Mouse (Mus musculus) MEL (cell line): ENCODE measurements around the gene Rapgef4. TPM values are rescaled to one million over a fixed set of nuclear protein-coding genes. Genes with fewer than 3 reads are reported as not detected.

ENCODE experiments used
- DNase-seq: peaks from one replicate; pipeline ENCODE4 v3.0.0; 2011; ENCODE audit warnings: low read depth, low spot score
- H3K27ac ChIP-seq: 2 replicates; pipeline ENCODE4 v1.5.1; 2012; ENCODE audit warnings: low read depth, mild to moderate bottlenecking, control low read depth, low read length, moderate library complexity; ENCODE audit not compliant: control insufficient read depth
- H3K27me3 ChIP-seq, 2 experiments: fragments of 150-350 bp in 1 of 2; sonication (generic) in 1 of 2; 2 replicates each; pipeline ENCODE4 v1.6.1; 2012; ENCODE audit warnings: low read length in 2 of 2, mild to moderate bottlenecking in 2 of 2, improper control_type of control experiment in 1 of 2, moderate library complexity in 1 of 2; ENCODE audit not compliant: insufficient read depth in 2 of 2, control insufficient read depth in 1 of 2
- H3K36me3 ChIP-seq, 2 experiments: 2 replicates each; pipeline ENCODE4 v1.6.1; 2012 to 2014; ENCODE audit warnings: low read length in 2 of 2, improper control_type of control experiment in 1 of 2, inconsistent platforms in 1 of 2, mild to moderate bottlenecking in 1 of 2; ENCODE audit not compliant: insufficient read depth in 2 of 2, control insufficient read depth in 1 of 2
- H3K4me1 ChIP-seq, 2 experiments: fragments of 150-350 bp in 1 of 2; sonication (generic) in 1 of 2; 2 replicates each; pipeline ENCODE4 v1.6.1; 2012; ENCODE audit warnings: low read length in 2 of 2, improper control_type of control experiment in 1 of 2, mild to moderate bottlenecking in 1 of 2; ENCODE audit not compliant: insufficient read depth in 2 of 2, control insufficient read depth in 1 of 2
- H3K4me3 ChIP-seq, 2 experiments: fragments of 150-350 bp in 1 of 2; sonication (generic) in 1 of 2; 2 replicates each; pipeline ENCODE4 v1.5.1; 2012; ENCODE audit warnings: low read depth in 2 of 2, low read length in 2 of 2, mild to moderate bottlenecking in 2 of 2, moderate library complexity in 2 of 2, control low read depth in 1 of 2, improper control_type of control experiment in 1 of 2; ENCODE audit not compliant: control insufficient read depth in 1 of 2, insufficient read depth in 1 of 2
- H3K79me2 ChIP-seq: 2 replicates; pipeline ENCODE4 v1.6.1; 2012; ENCODE audit warnings: mild to moderate bottlenecking, low read length, moderate library complexity; ENCODE audit not compliant: control insufficient read depth, poor library complexity, insufficient read depth
- H3K9ac ChIP-seq: 2 replicates; pipeline ENCODE4 v1.6.1; 2012; ENCODE audit warnings: low read depth, mild to moderate bottlenecking, control low read depth, low read length, moderate library complexity; ENCODE audit not compliant: control insufficient read depth, poor library complexity, severe bottlenecking
- H3K9me3 ChIP-seq: fragments of 150-350 bp; sonication (generic); replicated peaks from 2 replicates; pipeline ENCODE4 v1.6.1; 2012; ENCODE audit warnings: mild to moderate bottlenecking, low read length, improper control_type of control experiment, moderate library complexity; ENCODE audit not compliant: insufficient read depth
- BHLHE40 ChIP-seq: IDR thresholded peaks from 2 replicates; pipeline ENCODE4 v1.6.1; 2012; ENCODE audit warnings: low read depth, mild to moderate bottlenecking, inconsistent platforms, low read length, improper control_type of control experiment, borderline replicate concordance
- CHD2 ChIP-seq: IDR thresholded peaks from 2 replicates; pipeline ENCODE4 v1.6.1; 2011; ENCODE audit warnings: low read length, improper control_type of control experiment
- ELF1 ChIP-seq: IDR thresholded peaks from 2 replicates; pipeline ENCODE4 v1.6.1; 2014; ENCODE audit warnings: low read depth, mild to moderate bottlenecking, inconsistent platforms, low read length, improper control_type of control experiment, moderate library complexity
- EP300 ChIP-seq, 2 experiments: IDR thresholded peaks; 2 replicates each; pipeline ENCODE4 v1.6.1; 2011; ENCODE audit warnings: improper control_type of control experiment in 2 of 2, low read length in 2 of 2, low read depth in 1 of 2, mild to moderate bottlenecking in 1 of 2
- GATA1 ChIP-seq: IDR thresholded peaks from 2 replicates; pipeline ENCODE4 v1.6.1; 2011; ENCODE audit warnings: low read depth, low read length, improper control_type of control experiment
- MAFK ChIP-seq: IDR thresholded peaks from 2 replicates; pipeline ENCODE4 v1.6.1; 2011; ENCODE audit warnings: low read depth, mild to moderate bottlenecking, low read length, improper control_type of control experiment, borderline replicate concordance
- MAZ ChIP-seq: IDR thresholded peaks from 2 replicates; pipeline ENCODE4 v1.6.1; 2012; ENCODE audit warnings: low read depth, mild to moderate bottlenecking, inconsistent platforms, low read length, improper control_type of control experiment
- MEF2A ChIP-seq: IDR thresholded peaks from 2 replicates; pipeline ENCODE4 v1.6.1; 2014; ENCODE audit warnings: low read depth, mild to moderate bottlenecking, inconsistent platforms, low read length, improper control_type of control experiment; ENCODE audit not compliant: poor library complexity, insufficient replicate concordance, severe bottlenecking; ENCODE audit errors: extremely low read depth
- MXI1 ChIP-seq: IDR thresholded peaks from 2 replicates; pipeline ENCODE4 v1.6.1; 2011; ENCODE audit warnings: mild to moderate bottlenecking, low read depth, low read length, improper control_type of control experiment
- MYC ChIP-seq: IDR thresholded peaks from 2 replicates; pipeline ENCODE4 v1.6.1; 2011; ENCODE audit warnings: low read depth, mild to moderate bottlenecking, low read length, improper control_type of control experiment, moderate library complexity
- NRF1 ChIP-seq: IDR thresholded peaks from 2 replicates; pipeline ENCODE4 v1.6.1; 2014; ENCODE audit warnings: low read depth, mild to moderate bottlenecking, inconsistent platforms, low read length, improper control_type of control experiment, moderate library complexity; ENCODE audit not compliant: poor library complexity, insufficient read depth, severe bottlenecking
- POLR2A ChIP-seq, 2 experiments: IDR thresholded peaks; 2 replicates each; pipeline ENCODE4 v1.6.1; 2011 to 2012; ENCODE audit warnings: low read length in 2 of 2, mild to moderate bottlenecking in 2 of 2, control low read depth in 1 of 2, improper control_type of control experiment in 1 of 2, low read depth in 1 of 2, moderate library complexity in 1 of 2; ENCODE audit not compliant: control insufficient read depth in 1 of 2, insufficient read depth in 1 of 2, poor library complexity in 1 of 2
- POLR2AphosphoS5 ChIP-seq: IDR thresholded peaks from 2 replicates; pipeline ENCODE4 v1.6.1; 2012; ENCODE audit warnings: low read depth, borderline replicate concordance, mild to moderate bottlenecking, inconsistent platforms, low read length, moderate library complexity, mixed read lengths
- RCOR1 ChIP-seq: IDR thresholded peaks from 2 replicates; pipeline ENCODE4 v1.6.1; 2012; ENCODE audit warnings: low read depth, mild to moderate bottlenecking, inconsistent platforms, low read length, improper control_type of control experiment
- SIN3A ChIP-seq: IDR thresholded peaks from 2 replicates; pipeline ENCODE4 v1.6.1; 2012; ENCODE audit warnings: low read length, improper control_type of control experiment, inconsistent platforms
- SMC3 ChIP-seq: IDR thresholded peaks from 2 replicates; pipeline ENCODE4 v1.6.1; 2011; ENCODE audit warnings: low read depth, low read length, improper control_type of control experiment
- TAL1 ChIP-seq: IDR thresholded peaks from 2 replicates; pipeline ENCODE4 v1.6.1; 2012; ENCODE audit warnings: mild to moderate bottlenecking, inconsistent platforms, low read length, moderate library complexity, mixed read lengths
- TBP ChIP-seq: IDR thresholded peaks from 2 replicates; pipeline ENCODE4 v1.8.0; 2011; ENCODE audit warnings: low read depth, low read length, improper control_type of control experiment
- UBTF ChIP-seq: IDR thresholded peaks from 2 replicates; pipeline ENCODE4 v1.6.1; 2012; ENCODE audit warnings: low read depth, mild to moderate bottlenecking, inconsistent platforms, low read length, improper control_type of control experiment, moderate library complexity, borderline replicate concordance; ENCODE audit not compliant: insufficient read depth
- USF1 ChIP-seq: IDR thresholded peaks from 2 replicates; pipeline ENCODE4 v1.6.1; 2014; ENCODE audit warnings: low read depth, mild to moderate bottlenecking, inconsistent platforms, low read length, improper control_type of control experiment, moderate library complexity
- USF2 ChIP-seq, 2 experiments: IDR thresholded peaks; 2 replicates each; pipeline ENCODE4 v1.6.1; 2011 to 2012; ENCODE audit warnings: improper control_type of control experiment in 2 of 2, low read length in 2 of 2, borderline replicate concordance in 1 of 2, inconsistent platforms in 1 of 2, low read depth in 1 of 2, mild to moderate bottlenecking in 1 of 2; ENCODE audit not compliant: insufficient read depth in 1 of 2
- ZKSCAN1 ChIP-seq: IDR thresholded peaks from 2 replicates; pipeline ENCODE4 v1.6.1; 2012; ENCODE audit warnings: low read depth, mild to moderate bottlenecking, inconsistent platforms, low read length, improper control_type of control experiment, moderate library complexity
- ZMIZ1 ChIP-seq: IDR thresholded peaks from 2 replicates; pipeline ENCODE4 v1.6.1; 2012; ENCODE audit warnings: low read depth, mild to moderate bottlenecking, inconsistent platforms, low read length, improper control_type of control experiment, moderate library complexity
- ZNF384 ChIP-seq: IDR thresholded peaks from 2 replicates; pipeline ENCODE4 v1.6.1; 2012; ENCODE audit warnings: low read depth, mild to moderate bottlenecking, inconsistent platforms, low read length, improper control_type of control experiment
- polyA plus RNA-seq, 2 experiments: library from polyadenylated mRNA; stranded (reverse) in 1 of 2; unstranded in 1 of 2; fragments of >175 nt in 1 of 2; fragments of >200 nt in 1 of 2; gene quantifications; 2 replicates each; pipeline versions ENCODE4 v1.2.1 to v1.2.4; 2012; ENCODE audit warnings: low replicate concordance in 2 of 2, low read depth in 1 of 2; ENCODE audit not compliant: insufficient read length in 2 of 2, insufficient read depth in 1 of 2, missing spikeins in 1 of 2
- total RNA-seq: library from RNA; depleted of rRNA; stranded (reverse); fragments of 300-350 nt; gene quantifications from 2 replicates; pipeline ENCODE4 v1.2.3, GENCODE M21; 2012

Rapgef4 gene
- total and polyA plus RNA-seq, 3 experiments = not detected

DNA sequence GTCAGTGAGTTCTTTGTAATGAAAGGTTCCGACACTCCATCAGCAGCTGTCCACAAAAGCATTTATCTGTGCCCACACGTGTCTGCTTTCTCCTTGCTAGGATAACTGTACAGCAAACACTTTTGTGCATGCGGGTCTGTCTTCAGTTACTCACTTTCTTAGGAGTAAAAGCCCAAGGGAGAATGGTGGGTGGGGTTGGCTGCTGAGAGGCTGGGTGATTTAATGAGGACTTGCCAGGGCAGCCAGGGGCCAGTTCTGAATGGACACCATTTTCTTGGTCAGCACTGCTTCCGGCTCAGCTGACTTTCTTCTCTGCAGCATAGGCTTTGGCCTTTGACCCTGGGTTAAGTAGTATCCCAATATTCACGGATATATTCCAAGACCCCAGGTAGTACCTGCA, 242.4 kb downstream of the Rapgef4 start:
- TF ChIP-seq USF1 (no peak), ZMIZ1 (no peak), ZNF384 (no peak)
- Histone ChIP-seq H3K27ac (no peak overlapping the region), H3K9ac (no peak overlapping the region), H3K36me3 (no peaks in the 10 kb centered on the region), H3K9me3 (no peaks in the 10 kb centered on the region), H3K27me3 (peaks cover 10 to 22% of the 10 kb centered on the region in 2 experiments), H3K4me3 (no peak overlapping the region), H3K4me1 (no peaks in the 10 kb centered on the region), H3K79me2 (no peaks in the 10 kb centered on the region)
- DNase-seq = no peak

DNA sequence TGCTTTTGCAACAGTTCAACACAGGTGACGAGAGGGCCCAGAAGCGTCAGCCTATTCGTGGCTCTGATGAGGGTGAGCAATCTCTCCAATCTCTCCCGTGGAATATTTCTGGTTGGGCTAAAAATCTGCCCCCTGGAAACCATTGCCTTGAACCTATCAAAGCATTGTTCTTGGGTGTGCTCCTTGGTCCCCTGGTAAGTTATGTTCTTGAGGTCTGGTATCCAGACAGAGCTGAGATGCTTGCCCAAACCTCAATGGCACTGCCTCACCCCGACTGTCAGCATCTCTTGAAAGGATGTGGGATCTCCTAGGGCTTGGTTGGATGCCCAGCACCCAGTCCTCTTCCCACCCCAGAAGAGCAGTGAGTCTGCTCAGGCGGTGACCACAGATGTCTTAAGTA, 245.0 kb downstream of the Rapgef4 start:
- TF ChIP-seq TAL1 = no peak
- no peak for TF ChIP-seq USF2 (IDR thresholded peaks at IDR 0.05; ENCODE audit: borderline replicate concordance in 1 of 2, insufficient read depth in 1 of 2, low read depth in 1 of 2, low read length in 2 of 2)
- no peak for TF ChIP-seq CHD2
- TF ChIP-seq POLR2AphosphoS5 = no peak
- TF ChIP-seq MXI1 = no peak
- TF ChIP-seq NRF1 = no peak
- TF ChIP-seq MAZ = no peak
- TF ChIP-seq SIN3A = no peak
- no peak for TF ChIP-seq TBP
- H3K27me3 ChIP-seq = peaks cover 11 to 24% of the 10 kb centered on the region in 2 experiments
- no peak overlapping the region for H3K9ac ChIP-seq

DNA sequence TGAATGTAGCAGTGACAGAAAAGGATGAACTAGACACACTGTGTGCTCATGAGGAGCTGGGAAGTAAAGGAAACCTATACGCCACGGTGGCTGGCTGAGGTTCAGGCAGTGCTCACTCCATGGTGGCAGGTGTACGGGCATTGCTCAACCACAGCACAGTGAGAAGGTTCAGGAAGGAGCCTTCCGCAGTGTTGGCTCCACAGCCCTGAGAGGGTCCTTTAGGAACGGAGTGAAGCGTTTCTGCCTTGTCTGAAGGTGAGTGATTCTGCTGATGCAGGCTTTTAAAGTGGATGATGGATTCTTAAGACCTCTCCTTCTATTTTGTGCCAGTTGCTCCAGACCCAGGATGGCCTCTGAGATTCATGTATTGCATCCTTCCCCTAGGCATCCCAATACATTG, 246.4 kb downstream of the Rapgef4 start:
- no peak overlapping the region for H3K27ac ChIP-seq
- DNase-seq = no peak
- TF ChIP-seq UBTF = no peak
- no peak for TF ChIP-seq EP300 (IDR thresholded peaks at IDR 0.05; ENCODE audit: low read depth in 1 of 2, low read length in 2 of 2)
- TF ChIP-seq POLR2A (IDR thresholded peaks at IDR 0.05; ENCODE audit: control insufficient read depth in 1 of 2, insufficient read depth in 1 of 2, low read depth in 1 of 2, low read length in 2 of 2, poor library complexity in 1 of 2) = no peak
- no peak for TF ChIP-seq SIN3A
- no peak for TF ChIP-seq ZKSCAN1
- TF ChIP-seq NRF1 = no peak
- TF ChIP-seq RCOR1 = no peak
- no peak for TF ChIP-seq USF1
- TF ChIP-seq BHLHE40 = no peak
- no peak for TF ChIP-seq MEF2A
- no peak for TF ChIP-seq ELF1
- TF ChIP-seq SMC3 = no peak
- TF ChIP-seq MXI1 = no peak
- TF ChIP-seq MAFK = no peak
- TF ChIP-seq GATA1 = no peak
- no peak for TF ChIP-seq MYC
- no peak for TF ChIP-seq TAL1

More for the DNA sequence above, 245.0 kb downstream of the Rapgef4 start:
- no peaks in the 10 kb centered on the region for H3K79me2 ChIP-seq
- no peaks in the 10 kb centered on the region for H3K36me3 ChIP-seq
- H3K27ac ChIP-seq = no peak overlapping the region
- no peak for DNase-seq
- H3K9me3 ChIP-seq = no peaks in the 10 kb centered on the region
- H3K4me1 ChIP-seq = no peaks in the 10 kb centered on the region
- H3K4me3 ChIP-seq = no peak overlapping the region

More for the DNA sequence above, 246.4 kb downstream of the Rapgef4 start:
- no peaks in the 10 kb centered on the region for H3K9me3 ChIP-seq
- peaks cover 11 to 29% of the 10 kb centered on the region in 2 experiments for H3K27me3 ChIP-seq
- no peak overlapping the region for H3K4me3 ChIP-seq
- H3K4me1 ChIP-seq = no peaks in the 10 kb centered on the region
- H3K79me2 ChIP-seq = no peaks in the 10 kb centered on the region
- no peak overlapping the region for H3K9ac ChIP-seq
- no peaks in the 10 kb centered on the region for H3K36me3 ChIP-seq
